Mouse (Mus musculus) small intestine, adult 2 months (tissue): Measurements from ENCODE around the gene Zfp385c.
A peak's percentile ranks its signal among the peaks of the same experiment; 100 is the strongest.

Experiments used
- CTCF ChIP-seq: fragments of 200-500 bp; IDR thresholded peaks from 2 replicates; pipeline ENCODE4 v1.5.1; 2012; ENCODE audit warnings: low read depth, mild to moderate bottlenecking, control low read depth, inconsistent platforms, low read length, moderate library complexity, mixed read lengths; ENCODE audit not compliant: insufficient replicate concordance, insufficient read length; ENCODE audit errors: extremely low read depth
- POLR2A ChIP-seq: fragments of 200-500 bp; IDR thresholded peaks from 2 replicates; pipeline ENCODE4 v1.6.1; 2012; ENCODE audit warnings: low read depth, mild to moderate bottlenecking, control low read depth, inconsistent platforms, low read length, moderate library complexity

DNA sequence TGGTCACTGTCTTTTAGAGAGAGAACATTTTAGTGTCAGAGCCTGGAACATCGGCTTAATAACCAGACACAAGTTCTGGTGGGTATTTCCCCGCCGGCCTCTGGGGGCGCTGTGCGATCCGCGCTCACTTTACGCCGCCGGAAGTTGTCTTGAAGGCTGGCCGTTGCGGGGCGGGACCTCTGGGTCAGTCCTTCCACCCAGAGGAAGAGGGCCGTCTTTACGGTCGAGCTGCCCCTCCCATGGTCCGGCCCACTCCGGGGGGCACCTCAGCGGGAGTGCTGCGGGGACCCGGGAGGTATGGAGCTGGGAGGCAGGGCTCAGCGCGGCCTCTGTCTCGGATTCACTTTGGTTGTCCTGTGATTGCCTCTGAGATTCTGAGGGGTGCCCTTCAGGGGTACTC lies 69.5 kb downstream of the Zfp385c start:
- peak; percentile 91 for TF ChIP-seq CTCF
- peak; percentile 91 for TF ChIP-seq POLR2A
